Mouse (Mus musculus): ENCODE measurements around the gene Rab8b. TPM values are rescaled to one million over a fixed set of nuclear protein-coding genes. Genes with fewer than 3 reads are reported as not detected.

Gene Rab8b
- polyA plus RNA-seq, 1 experiment from 2014 or later = 28.8 TPM

- Histone ChIP-seq H3K27ac (ENCODE audit: low read length) (no peak overlapping the region), H3K4me3 (ENCODE audit: low read length) (no peak overlapping the region), H3K27me3 (ENCODE audit: control insufficient read depth, insufficient read depth, low read depth, low read length) (no peaks in the 10 kb centered on the region), H3K4me1 (replicated peaks; ENCODE audit: control insufficient read depth, insufficient read depth, low read length) (peaks cover 26% of the 10 kb centered on the region), H3K9me3 (ENCODE audit: control insufficient read depth, low read length) (no peaks in the 10 kb centered on the region), H3K4me2 (ENCODE audit: low read depth, low read length) (no peak overlapping the region), H3K36me3 (ENCODE audit: control insufficient read depth, insufficient read depth, low read length) (no peaks in the 10 kb centered on the region), H3K9ac (ENCODE audit: low read length) (no peak overlapping the region)
- ATAC-seq (ENCODE audit: low read depth) = no peak
Observed at GRCm38 (mm10) chr9:66912304-66912703, 7.2 kb downstream of the Rab8b start.

- Histone ChIP-seq H3K9me3 (ENCODE audit: control insufficient read depth, low read length) (no peaks in the 10 kb centered on the region), H3K9ac (ENCODE audit: low read length) (no peak overlapping the region), H3K4me3 (ENCODE audit: low read length) (no peak overlapping the region), H3K27me3 (ENCODE audit: control insufficient read depth, insufficient read depth, low read depth, low read length) (no peaks in the 10 kb centered on the region), H3K4me1 (replicated peaks; ENCODE audit: control insufficient read depth, insufficient read depth, low read length) (peaks cover 18% of the 10 kb centered on the region), H3K4me2 (ENCODE audit: low read depth, low read length) (no peak overlapping the region), H3K36me3 (ENCODE audit: control insufficient read depth, insufficient read depth, low read length) (no peaks in the 10 kb centered on the region), H3K27ac (ENCODE audit: low read length) (no peak overlapping the region)
- 81% methylated on average over 5 of the region's 5 CpGs for WGBS
- ATAC-seq (ENCODE audit: low read depth) = no peak
Observed at GRCm38 (mm10) chr9:66910677-66911076, 8.8 kb downstream of the Rab8b start.

GRCm38 (mm10) chr9:66909922-66910321 lies 9.6 kb downstream of the Rab8b start:
- Histone ChIP-seq H3K27ac (ENCODE audit: low read length) (no peak overlapping the region), H3K27me3 (ENCODE audit: control insufficient read depth, insufficient read depth, low read depth, low read length) (no peaks in the 10 kb centered on the region), H3K4me3 (ENCODE audit: low read length) (no peak overlapping the region), H3K36me3 (ENCODE audit: control insufficient read depth, insufficient read depth, low read length) (no peaks in the 10 kb centered on the region), H3K9me3 (ENCODE audit: control insufficient read depth, low read length) (no peaks in the 10 kb centered on the region), H3K4me2 (ENCODE audit: low read depth, low read length) (no peak overlapping the region), H3K4me1 (replicated peaks; ENCODE audit: control insufficient read depth, insufficient read depth, low read length) (peaks cover 11% of the 10 kb centered on the region; the same call in 1 of the 2 replicates), H3K9ac (ENCODE audit: low read length) (no peak overlapping the region)
- WGBS = 71% methylated on average over 7 of the region's 7 CpGs
- ATAC-seq (ENCODE audit: low read depth) = no peak

- Histone ChIP-seq H3K4me3 (ENCODE audit: low read length) (no peak overlapping the region), H3K4me2 (ENCODE audit: low read depth, low read length) (no peak overlapping the region), H3K36me3 (ENCODE audit: control insufficient read depth, insufficient read depth, low read length) (no peaks in the 10 kb centered on the region), H3K9me3 (ENCODE audit: control insufficient read depth, low read length) (no peaks in the 10 kb centered on the region), H3K27ac (ENCODE audit: low read length) (no peak overlapping the region), H3K4me1 (replicated peaks; ENCODE audit: control insufficient read depth, insufficient read depth, low read length) (peaks cover 4% of the 10 kb centered on the region; the same call in 1 of the 2 replicates), H3K9ac (ENCODE audit: low read length) (no peak overlapping the region), H3K27me3 (ENCODE audit: control insufficient read depth, insufficient read depth, low read depth, low read length) (no peaks in the 10 kb centered on the region)
- no peak for ATAC-seq (ENCODE audit: low read depth)
- 79% methylated on average over 5 of the region's 5 CpGs for WGBS
Observed at GRCm38 (mm10) chr9:66907746-66908397, 11.6 kb downstream of the Rab8b start.

- no peaks in the 10 kb centered on the region for H3K27me3 ChIP-seq (ENCODE audit: control insufficient read depth, insufficient read depth, low read depth, low read length)
- no peak overlapping the region for H3K4me3 ChIP-seq (ENCODE audit: low read length)
- no peaks in the 10 kb centered on the region for H3K9me3 ChIP-seq (ENCODE audit: control insufficient read depth, low read length)
- no peak overlapping the region for H3K27ac ChIP-seq (ENCODE audit: low read length)
- H3K9ac ChIP-seq (ENCODE audit: low read length) = no peak overlapping the region
- no peak for ATAC-seq (ENCODE audit: low read depth)
- peaks cover 4% of the 10 kb centered on the region; the same call in 1 of the 2 replicates for H3K4me1 ChIP-seq (replicated peaks; ENCODE audit: control insufficient read depth, insufficient read depth, low read length)
- H3K4me2 ChIP-seq (ENCODE audit: low read depth, low read length) = no peak overlapping the region
- H3K36me3 ChIP-seq (ENCODE audit: control insufficient read depth, insufficient read depth, low read length) = no peaks in the 10 kb centered on the region
- 86% methylated on average over 8 of the region's 8 CpGs for WGBS
Observed at GRCm38 (mm10) chr9:66907126-66907525, 12.4 kb downstream of the Rab8b start.

DNA sequence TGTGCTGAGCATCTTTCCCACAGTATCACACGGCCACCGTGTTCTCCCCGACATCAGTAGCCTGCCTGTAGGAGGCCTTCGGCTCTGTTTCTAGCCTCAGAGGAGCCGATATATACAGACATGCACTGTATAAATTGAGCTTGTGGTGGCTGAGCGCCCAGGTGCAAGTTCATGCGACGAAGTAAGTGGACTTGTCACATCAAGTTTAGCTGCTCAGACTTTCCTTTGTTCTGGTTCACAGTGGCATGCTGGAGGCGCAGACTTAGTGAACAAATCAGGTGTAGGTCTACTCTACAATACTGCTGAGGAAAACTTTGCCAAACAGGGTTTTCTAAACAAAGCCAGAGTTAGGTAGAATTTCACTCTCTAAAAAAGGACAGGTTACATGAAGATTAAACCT lies 13.5 kb downstream of the Rab8b start:
- peaks cover 4% of the 10 kb centered on the region; the same call in 1 of the 2 replicates for H3K4me1 ChIP-seq (replicated peaks; ENCODE audit: control insufficient read depth, insufficient read depth, low read length)
- H3K4me3 ChIP-seq (ENCODE audit: low read length) = no peak overlapping the region
- no peak overlapping the region for H3K4me2 ChIP-seq (ENCODE audit: low read depth, low read length)
- H3K27ac ChIP-seq (ENCODE audit: low read length) = no peak overlapping the region
- H3K9ac ChIP-seq (ENCODE audit: low read length) = no peak overlapping the region
- no peak for ATAC-seq (ENCODE audit: low read depth)
- H3K27me3 ChIP-seq (ENCODE audit: control insufficient read depth, insufficient read depth, low read depth, low read length) = no peaks in the 10 kb centered on the region
- no peaks in the 10 kb centered on the region for H3K36me3 ChIP-seq (ENCODE audit: control insufficient read depth, insufficient read depth, low read length)
- WGBS = 60% methylated on average over 9 of the region's 9 CpGs
- H3K9me3 ChIP-seq (ENCODE audit: control insufficient read depth, low read length) = no peaks in the 10 kb centered on the region

GRCm38 (mm10) chr9:66899526-66899925 lies 20.0 kb downstream of the Rab8b start:
- peaks cover 7% of the 10 kb centered on the region; the same call in 1 of the 2 replicates for H3K4me1 ChIP-seq (replicated peaks; ENCODE audit: control insufficient read depth, insufficient read depth, low read length)
- no peak for ATAC-seq (ENCODE audit: low read depth)
- H3K4me3 ChIP-seq (ENCODE audit: low read length) = no peak overlapping the region
- H3K9ac ChIP-seq (ENCODE audit: low read length) = no peak overlapping the region
- H3K9me3 ChIP-seq (ENCODE audit: control insufficient read depth, low read length) = no peaks in the 10 kb centered on the region
- 50% methylated on average over 4 of the region's 4 CpGs for WGBS
- H3K4me2 ChIP-seq (ENCODE audit: low read depth, low read length) = no peak overlapping the region
- no peaks in the 10 kb centered on the region for H3K36me3 ChIP-seq (ENCODE audit: control insufficient read depth, insufficient read depth, low read length)
- H3K27me3 ChIP-seq (ENCODE audit: control insufficient read depth, insufficient read depth, low read depth, low read length) = no peaks in the 10 kb centered on the region
- no peak overlapping the region for H3K27ac ChIP-seq (ENCODE audit: low read length)

DNA sequence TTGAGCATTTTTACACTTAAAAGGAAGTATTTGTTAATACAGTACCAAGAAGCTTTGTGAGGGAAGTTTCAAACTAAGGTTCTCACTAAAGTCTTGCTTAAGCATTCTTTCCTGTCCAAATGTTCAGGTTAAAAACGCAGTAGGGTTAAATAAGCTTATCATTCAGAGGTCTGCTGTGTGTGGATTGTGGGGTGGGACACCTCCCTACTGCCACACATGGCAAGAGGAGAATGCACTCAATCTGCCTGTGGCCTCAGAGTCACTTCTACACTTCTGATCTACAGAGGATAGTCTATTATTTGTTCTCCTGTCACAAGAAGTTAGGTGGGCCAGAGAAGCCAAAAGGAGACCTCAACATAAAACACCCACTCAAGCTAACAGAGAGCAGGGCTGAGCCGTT lies 20.4 kb downstream of the Rab8b start:
- peaks cover 7% of the 10 kb centered on the region; the same call in 1 of the 2 replicates for H3K4me1 ChIP-seq (replicated peaks; ENCODE audit: control insufficient read depth, insufficient read depth, low read length)
- no peaks in the 10 kb centered on the region for H3K27me3 ChIP-seq (ENCODE audit: control insufficient read depth, insufficient read depth, low read depth, low read length)
- WGBS = 52% methylated on average over 2 of the region's 2 CpGs
- H3K9ac ChIP-seq (ENCODE audit: low read length) = no peak overlapping the region
- H3K36me3 ChIP-seq (ENCODE audit: control insufficient read depth, insufficient read depth, low read length) = no peaks in the 10 kb centered on the region
- H3K27ac ChIP-seq (ENCODE audit: low read length) = no peak overlapping the region
- no peak overlapping the region for H3K4me2 ChIP-seq (ENCODE audit: low read depth, low read length)
- H3K9me3 ChIP-seq (ENCODE audit: control insufficient read depth, low read length) = no peaks in the 10 kb centered on the region
- no peak overlapping the region for H3K4me3 ChIP-seq (ENCODE audit: low read length)
- ATAC-seq (ENCODE audit: low read depth) = no peak

GRCm38 (mm10) chr9:66897851-66898250 lies 21.6 kb downstream of the Rab8b start:
- Histone ChIP-seq H3K36me3 (ENCODE audit: control insufficient read depth, insufficient read depth, low read length) (no peaks in the 10 kb centered on the region), H3K4me2 (ENCODE audit: low read depth, low read length) (no peak overlapping the region), H3K27me3 (ENCODE audit: control insufficient read depth, insufficient read depth, low read depth, low read length) (no peaks in the 10 kb centered on the region), H3K9me3 (ENCODE audit: control insufficient read depth, low read length) (no peaks in the 10 kb centered on the region), H3K4me3 (ENCODE audit: low read length) (no peak overlapping the region), H3K27ac (ENCODE audit: low read length) (no peak overlapping the region), H3K4me1 (replicated peaks; ENCODE audit: control insufficient read depth, insufficient read depth, low read length) (peaks cover 7% of the 10 kb centered on the region; the same call in 1 of the 2 replicates), H3K9ac (ENCODE audit: low read length) (no peak overlapping the region)
- ATAC-seq (ENCODE audit: low read depth) = no peak
- WGBS = 77% methylated on average over 6 of the region's 6 CpGs

All from lung, embryonic 16.5 days (tissue).